Comparison of ENCODE assay signal across 22 mouse cellular contexts in genomic region chr1:162425930-162426478, GRCm38 (mm10). TPM values are rescaled to one million over a fixed set of nuclear protein-coding genes. Genes with fewer than 3 reads are reported as not detected.
DNase-seq lines count a peak whose midpoint lies in the region; ATAC-seq lines count a peak whose summit lies in the region.
"Had no signal": no experiment of that assay in that cellular context is flagged by ENCODE, and none has a peak within 500 bp of the region (broad histone marks: within the 10 kb centered on the region; RNA-seq: fewer than 3 reads in every experiment).

No protein-coding gene starts in this region.

- no peaks in the 10 kb centered on the region for H3K36me3 ChIP-seq in midbrain, embryonic 11.5 days (ENCODE audit: control insufficient read depth, insufficient read depth, low read length)
- H3K36me3 ChIP-seq: heart, embryonic 13.5 days; intestine, embryonic 15.5 days; kidney, embryonic 15.5 days had no signal

- no peak overlapping the region for H3K27ac ChIP-seq in midbrain, embryonic 11.5 days (ENCODE audit: low read depth, low read length)
- H3K27ac ChIP-seq: heart, embryonic 13.5 days; intestine, embryonic 15.5 days; kidney, embryonic 15.5 days had no signal

- H3K4me1 ChIP-seq in midbrain, embryonic 11.5 days (ENCODE audit: control insufficient read depth, insufficient read depth, low read length) = 0 out of 2 replicates have a peak, but pooled peaks cover 4% of the 10 kb centered on the region
- H3K4me1 ChIP-seq: heart, embryonic 13.5 days; intestine, embryonic 15.5 days; kidney, embryonic 15.5 days; megakaryocyte, embryonic 14.5 days had no signal

- peak; percentile 26 to 36 for DNase-seq in cerebellum, postnatal 14 days
- no peak for DNase-seq in cerebellum, adult 11-12 months
- DNase-seq in ovary, postnatal 36 days (ENCODE audit: low spot score) = peak; percentile 9
- DNase-seq in ovary, adult 18-20 months (ENCODE audit: low spot score) = no peak
- DNase-seq in midbrain, embryonic 11.5 days (ENCODE audit: low spot score, missing footprints) = peak; percentile 88
- DNase-seq in retina, postnatal 7 days (ENCODE audit: low read depth, low spot score) = peak; percentile 11
- no peak for DNase-seq in thymus, adult 18-20 months
- no peak for DNase-seq in heart, adult 8-10 months (ENCODE audit: low spot score)
- DNase-seq: adrenal gland, postnatal 10 days; cerebellum, adult 9-11 months; gastrocnemius, postnatal 36 days; heart, postnatal 36 days; liver; liver, postnatal 0 days; lung, postnatal 14 days; right cerebral cortex, postnatal 4 days had no signal

- 0 out of 2 replicates have a peak overlapping the region, but pooled peaks have one; percentile 3 for H3K9ac ChIP-seq in midbrain, embryonic 11.5 days (ENCODE audit: low read length)
- H3K9ac ChIP-seq: heart, embryonic 13.5 days; intestine, embryonic 15.5 days; kidney, embryonic 15.5 days; liver, postnatal 0 days had no signal

- WGBS in midbrain, embryonic 11.5 days = 36% methylated on average over 15 of the region's 15 CpGs

- H3K27me3 ChIP-seq in midbrain, embryonic 11.5 days (ENCODE audit: control insufficient read depth, insufficient read depth, low read length) = no peaks in the 10 kb centered on the region
- H3K27me3 ChIP-seq: CH12.LX; heart, embryonic 13.5 days; intestine, embryonic 15.5 days; kidney, embryonic 15.5 days; megakaryocyte, embryonic 14.5 days had no signal

- ATAC-seq in midbrain, embryonic 11.5 days (ENCODE audit: low FRiP score) = peak; percentile 89
- ATAC-seq: intestine, embryonic 15.5 days; liver, postnatal 0 days had no signal

- no peaks in the 10 kb centered on the region for H3K9me3 ChIP-seq in midbrain, embryonic 11.5 days (ENCODE audit: control insufficient read depth, low read length)
- H3K9me3 ChIP-seq: heart, embryonic 13.5 days; intestine, embryonic 15.5 days; kidney, embryonic 15.5 days; megakaryocyte, embryonic 14.5 days had no signal

- no peak overlapping the region for H3K4me3 ChIP-seq in midbrain, embryonic 11.5 days (ENCODE audit: low read depth, low read length)
- H3K4me3 ChIP-seq: erythroblast, embryonic 14.5 days; heart, embryonic 13.5 days; intestine, embryonic 15.5 days; kidney, embryonic 15.5 days; megakaryocyte, embryonic 14.5 days had no signal

- no peak overlapping the region for H3K4me2 ChIP-seq in midbrain, embryonic 11.5 days
- H3K4me2 ChIP-seq: heart, embryonic 13.5 days; intestine, embryonic 15.5 days; kidney, embryonic 15.5 days had no signal

RNA-seq across cellular contexts. Expression of gene Dnm3, which starts 51.8 kb away (rescaled TPM):
- 5.6 and 5.9 TPM in 2 replicates for polyA plus RNA-seq in midbrain, embryonic 11.5 days (2014; fragmentation: Nextera tagmentation; extraction: Ambion mirVana)
- total RNA-seq in heart, adult 8-10 months (2022) = 1 to 10 TPM; 2.6 to 4.6 (median 4.1) TPM

Comparison
In these comparisons a context has a peak if more than half of its experiments do, and no peak if none do; other contexts are left out.
1. DNase-seq: peak in cerebellum, postnatal 14 days (2 of 2), ovary, postnatal 36 days (single experiment), midbrain, embryonic 11.5 days (single experiment) and retina, postnatal 7 days (single experiment); none in cerebellum, adult 11-12 months (single experiment), ovary, adult 18-20 months (single experiment), thymus, adult 18-20 months (0 of 2) and heart, adult 8-10 months (single experiment).